Mouse (Mus musculus): Measurements from ENCODE around the gene Pafah2.

DNA sequence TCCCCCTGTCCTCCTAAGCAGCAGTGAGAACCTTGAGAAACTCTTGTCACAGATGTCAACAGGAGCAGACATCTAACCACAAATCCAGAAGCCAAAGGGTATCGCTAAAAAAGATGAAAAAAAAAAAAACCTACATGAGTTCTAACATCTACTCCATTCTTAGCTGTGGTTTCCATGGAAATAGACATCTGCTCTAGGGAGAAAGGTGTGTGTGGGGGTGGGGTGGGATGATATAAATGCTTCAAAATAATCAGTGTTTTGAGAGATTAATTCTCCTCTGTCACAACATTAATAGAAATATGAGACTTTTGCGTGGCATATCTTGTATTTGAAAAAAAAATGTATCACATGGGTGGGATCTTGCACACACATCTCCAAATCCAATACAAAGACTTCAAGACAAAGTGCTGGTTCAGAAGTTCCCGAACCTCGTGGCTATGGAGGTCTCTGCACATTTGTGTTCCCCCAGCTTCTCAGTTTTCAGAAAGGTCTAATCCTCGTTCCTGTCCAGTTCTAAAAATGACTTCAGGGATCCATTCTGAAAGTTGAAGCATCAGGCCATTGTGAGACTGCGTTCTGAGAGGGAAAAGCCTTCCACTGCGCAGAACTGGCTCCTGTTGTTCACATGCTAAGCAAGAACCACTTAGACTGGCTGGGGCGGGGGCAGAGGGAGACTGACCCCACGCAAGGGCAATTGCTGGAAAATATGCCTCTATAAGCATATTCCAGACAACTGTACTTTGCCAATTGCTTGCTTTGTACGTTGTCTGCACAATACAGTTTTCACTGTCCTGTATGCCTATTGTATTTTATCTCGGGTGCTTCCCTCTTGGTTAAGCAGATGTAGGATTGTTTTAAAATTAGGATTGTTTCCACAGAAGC lies 70.5 kb downstream of the Pafah2 start:
- TF ChIP-seq EP300 (optimal IDR thresholded peaks at IDR 0.05): no peak
- TF ChIP-seq CTCF (IDR thresholded peaks at IDR 0.05; ENCODE audit: low read depth): no peak

All from stomach, postnatal 0 days (tissue).